Mouse (Mus musculus): ENCODE measurements at regions not wholly inside any gene's neighbourhood (a gene's known extent, or its start where the extent isn't known, plus 50 kb on each side); places are given as distances from the start of the nearest gene placed in this dataset.

DNA sequence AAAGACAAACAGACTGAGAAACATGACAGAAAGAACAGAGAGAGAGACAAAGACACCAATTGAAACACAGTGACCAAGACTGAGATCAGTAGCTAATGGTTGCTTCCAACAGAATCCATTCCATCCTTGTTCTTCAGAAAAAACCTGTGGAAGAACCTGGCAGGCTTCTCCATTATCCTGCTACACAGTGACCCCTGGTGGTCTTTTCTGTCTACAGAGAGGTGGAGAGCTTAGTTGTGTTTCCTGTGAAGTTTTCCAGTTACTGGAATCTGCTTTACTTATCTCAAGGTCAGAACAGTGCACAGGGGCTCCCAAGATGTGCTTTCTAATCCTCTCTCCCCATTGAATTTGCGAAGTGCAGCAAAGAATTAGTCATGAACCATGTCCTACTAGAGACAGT, 339.1 kb upstream of the Msl3l2 start:
- no peaks in the 10 kb centered on the region for H3K27me3 ChIP-seq (ENCODE audit: insufficient read depth, low read length)
- peak; percentile 55 for TF ChIP-seq CTCF (IDR thresholded peaks at IDR 0.05; ENCODE audit: low read depth)
- TF ChIP-seq EP300 (IDR thresholded peaks at IDR 0.05; ENCODE audit: low read depth) = no peak
- no peak overlapping the region for H3K4me3 ChIP-seq (ENCODE audit: low read depth, low read length)
- H3K4me2 ChIP-seq (ENCODE audit: low read depth, low read length) = no peak overlapping the region
- H3K36me3 ChIP-seq (replicated peaks; ENCODE audit: insufficient read depth, low read length) = no peaks in the 10 kb centered on the region
- DNase-seq = peak; percentile 15
- no peaks in the 10 kb centered on the region for H3K9me3 ChIP-seq (ENCODE audit: low read length)
- no peak overlapping the region for H3K9ac ChIP-seq (replicated peaks)
- no peaks in the 10 kb centered on the region for H3K4me1 ChIP-seq (ENCODE audit: insufficient read depth)
- 56% methylated on average over 1 of the region's 1 CpGs for WGBS (ENCODE audit: insufficient replicate concordance)
- no peak for ATAC-seq
- H3K27ac ChIP-seq (ENCODE audit: low read depth) = no peak overlapping the region

- ATAC-seq (no peak), DNase-seq (no peak)
- Histone ChIP-seq H3K27me3 (ENCODE audit: insufficient read depth, low read length) (no peaks in the 10 kb centered on the region), H3K4me1 (ENCODE audit: insufficient read depth) (no peaks in the 10 kb centered on the region), H3K9me3 (ENCODE audit: low read length) (no peaks in the 10 kb centered on the region), H3K36me3 (replicated peaks; ENCODE audit: insufficient read depth, low read length) (no peaks in the 10 kb centered on the region), H3K9ac (replicated peaks) (no peak overlapping the region), H3K4me2 (ENCODE audit: low read depth, low read length) (no peak overlapping the region), H3K4me3 (ENCODE audit: low read depth, low read length) (no peak overlapping the region), H3K27ac (ENCODE audit: low read depth) (no peak overlapping the region)
- no peak for TF ChIP-seq EP300 (IDR thresholded peaks at IDR 0.05; ENCODE audit: low read depth)
- no peak for TF ChIP-seq CTCF (IDR thresholded peaks at IDR 0.05; ENCODE audit: low read depth)
- WGBS (ENCODE audit: insufficient replicate concordance) = 62% methylated on average over 6 of the region's 6 CpGs
These were observed 337.1 kb upstream of the Msl3l2 start for GRCm38 (mm10) chr10:55769642-55770041.

GRCm38 (mm10) chr10:55782674-55783469, 323.8 kb upstream of the Msl3l2 start:
- Histone ChIP-seq H3K9me3 (ENCODE audit: low read length) (no peaks in the 10 kb centered on the region), H3K4me3 (ENCODE audit: low read depth, low read length) (no peak overlapping the region)
- TF ChIP-seq CTCF (IDR thresholded peaks at IDR 0.05; ENCODE audit: low read depth) (no peak), EP300 (IDR thresholded peaks at IDR 0.05; ENCODE audit: low read depth) (no peak)

DNA sequence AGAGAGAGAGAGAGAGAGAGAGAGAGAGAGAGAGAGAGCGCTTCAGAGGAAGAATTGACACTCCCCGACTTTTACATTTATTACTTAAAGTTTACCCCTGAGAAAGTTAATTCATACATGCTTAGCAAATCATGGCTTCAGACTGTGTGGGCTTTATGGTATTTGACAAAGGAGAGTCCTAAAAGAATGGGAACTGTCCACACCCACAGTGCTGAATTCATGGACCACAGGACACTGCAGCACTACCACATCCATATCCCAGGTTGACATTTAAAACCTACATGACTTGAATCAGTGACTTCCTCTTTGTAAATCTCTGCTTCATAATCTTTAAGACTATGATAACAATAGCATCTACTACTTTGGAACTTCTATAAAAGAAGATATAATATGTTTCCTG, 292.8 kb upstream of the Msl3l2 start:
- Histone ChIP-seq H3K27me3 (ENCODE audit: insufficient read depth, low read length) (no peaks in the 10 kb centered on the region), H3K27ac (ENCODE audit: low read depth) (no peak overlapping the region), H3K4me2 (ENCODE audit: low read depth, low read length) (no peak overlapping the region), H3K4me3 (ENCODE audit: low read depth, low read length) (no peak overlapping the region), H3K36me3 (replicated peaks; ENCODE audit: insufficient read depth, low read length) (no peaks in the 10 kb centered on the region), H3K4me1 (ENCODE audit: insufficient read depth) (no peaks in the 10 kb centered on the region), H3K9ac (replicated peaks) (no peak overlapping the region), H3K9me3 (ENCODE audit: low read length) (no peaks in the 10 kb centered on the region)
- ATAC-seq (no peak), DNase-seq (no peak)
- 62% methylated on average over 2 of the region's 2 CpGs for WGBS (ENCODE audit: insufficient replicate concordance)
- no peak for TF ChIP-seq EP300 (IDR thresholded peaks at IDR 0.05; ENCODE audit: low read depth)
- no peak for TF ChIP-seq CTCF (IDR thresholded peaks at IDR 0.05; ENCODE audit: low read depth)

More at GRCm38 (mm10) chr10:55782674-55783469, 323.8 kb upstream of the Msl3l2 start:
- no peaks in the 10 kb centered on the region for H3K27me3 ChIP-seq (ENCODE audit: insufficient read depth, low read length)
- no peaks in the 10 kb centered on the region for H3K4me1 ChIP-seq (ENCODE audit: insufficient read depth)
- ATAC-seq = no peak
- no peak overlapping the region for H3K27ac ChIP-seq (ENCODE audit: low read depth)
- no peak overlapping the region for H3K9ac ChIP-seq (replicated peaks)
- no peak for DNase-seq
- WGBS (ENCODE audit: insufficient replicate concordance) = 74% methylated on average over 2 of the region's 2 CpGs
- no peaks in the 10 kb centered on the region for H3K36me3 ChIP-seq (replicated peaks; ENCODE audit: insufficient read depth, low read length)
- no peak overlapping the region for H3K4me2 ChIP-seq (ENCODE audit: low read depth, low read length)

- H3K27ac ChIP-seq (ENCODE audit: low read depth) = no peak overlapping the region
- H3K9me3 ChIP-seq (ENCODE audit: low read length) = no peaks in the 10 kb centered on the region
- DNase-seq (no peak), ATAC-seq (no peak)
- no peaks in the 10 kb centered on the region for H3K27me3 ChIP-seq (ENCODE audit: insufficient read depth, low read length)
- H3K36me3 ChIP-seq (replicated peaks; ENCODE audit: insufficient read depth, low read length) = no peaks in the 10 kb centered on the region
- no peaks in the 10 kb centered on the region for H3K4me1 ChIP-seq (ENCODE audit: insufficient read depth)
- no peak overlapping the region for H3K9ac ChIP-seq (replicated peaks)
- TF ChIP-seq EP300 (IDR thresholded peaks at IDR 0.05; ENCODE audit: low read depth) = no peak
- no peak for TF ChIP-seq CTCF (IDR thresholded peaks at IDR 0.05; ENCODE audit: low read depth)
- H3K4me3 ChIP-seq (ENCODE audit: low read depth, low read length) = no peak overlapping the region
- 80% methylated on average over 2 of the region's 2 CpGs for WGBS (ENCODE audit: insufficient replicate concordance)
- H3K4me2 ChIP-seq (ENCODE audit: low read depth, low read length) = no peak overlapping the region
These were observed 255.4 kb upstream of the Msl3l2 start for GRCm38 (mm10) chr10:55851361-55851760.

DNA sequence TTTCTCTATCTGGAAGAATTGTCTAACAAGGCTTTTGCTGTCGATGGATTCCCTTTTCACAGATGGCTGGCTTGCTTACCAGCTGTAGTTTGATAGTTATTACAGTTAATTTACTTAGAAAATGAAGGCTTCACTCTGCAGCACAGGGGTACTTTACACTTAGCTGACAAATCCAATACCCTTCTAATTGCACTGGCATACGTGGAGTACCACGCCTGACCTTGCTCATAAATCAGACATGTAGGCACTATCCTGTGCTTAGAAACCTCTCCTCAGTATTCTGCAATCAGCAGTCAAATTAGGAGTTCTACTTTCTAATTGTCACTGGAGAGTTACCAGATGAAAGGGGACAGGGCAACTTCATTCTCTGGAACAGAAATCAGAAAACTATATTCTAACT, 214.1 kb upstream of the Msl3l2 start:
- DNase-seq (no peak), ATAC-seq (no peak)
- Histone ChIP-seq H3K27ac (ENCODE audit: low read depth) (no peak overlapping the region), H3K9ac (replicated peaks) (no peak overlapping the region), H3K36me3 (replicated peaks; ENCODE audit: insufficient read depth, low read length) (no peaks in the 10 kb centered on the region), H3K4me2 (ENCODE audit: low read depth, low read length) (no peak overlapping the region), H3K9me3 (ENCODE audit: low read length) (no peaks in the 10 kb centered on the region), H3K4me3 (ENCODE audit: low read depth, low read length) (no peak overlapping the region), H3K4me1 (ENCODE audit: insufficient read depth) (no peaks in the 10 kb centered on the region), H3K27me3 (ENCODE audit: insufficient read depth, low read length) (no peaks in the 10 kb centered on the region)
- no peak for TF ChIP-seq EP300 (IDR thresholded peaks at IDR 0.05; ENCODE audit: low read depth)
- TF ChIP-seq CTCF (IDR thresholded peaks at IDR 0.05; ENCODE audit: low read depth) = no peak
- WGBS (ENCODE audit: insufficient replicate concordance) = 73% methylated on average over 3 of the region's 3 CpGs

All from liver, postnatal 0 days (tissue).